Mouse (Mus musculus) forebrain, embryonic 11.5 days (tissue): ENCODE measurements around the gene Ppp1r1c. TPM values are rescaled to one million over a fixed set of nuclear protein-coding genes. Genes with fewer than 3 reads are reported as not detected.

Experiments used
- ATAC-seq: fragments of 200-750 bp; cut with Nextera tagmentation; replicated peaks from 2 replicates; pipeline ENCODE4 v1.8.0; 2017; ENCODE audit warnings: moderate TSS enrichment; ENCODE audit not compliant: low FRiP score
- DNase-seq: peaks from one replicate; pipeline ENCODE4 v3.0.0-alpha.2; 2017; ENCODE audit warnings: low spot score
- H3K27ac ChIP-seq: fragments of 300-500 bp; sonication (generic); 2 replicates; pipeline ENCODE4 v1.5.1; 2014; ENCODE audit warnings: low read depth, low read length
- H3K27me3 ChIP-seq: fragments of 300-500 bp; sonication (generic); 2 replicates; pipeline ENCODE4 v1.6.1; 2014; ENCODE audit warnings: mild to moderate bottlenecking, low read length, mixed read lengths; ENCODE audit not compliant: control insufficient read depth, insufficient read depth
- H3K36me3 ChIP-seq: fragments of 300-500 bp; sonication (generic); 2 replicates; pipeline ENCODE4 v1.6.1; 2014; ENCODE audit warnings: mild to moderate bottlenecking, low read length, moderate library complexity, mixed read lengths; ENCODE audit not compliant: control insufficient read depth, insufficient read depth
- H3K4me1 ChIP-seq: fragments of 300-500 bp; sonication (generic); replicated peaks from 2 replicates; pipeline ENCODE4 v1.6.1; 2014; ENCODE audit warnings: low read length, mixed read lengths; ENCODE audit not compliant: control insufficient read depth, insufficient read depth
- H3K4me2 ChIP-seq: fragments of 300-500 bp; sonication (generic); 2 replicates; pipeline ENCODE4 v1.6.1; 2014; ENCODE audit warnings: low read depth, mild to moderate bottlenecking, low read length, moderate library complexity, mixed read lengths; ENCODE audit not compliant: severe bottlenecking
- H3K4me3 ChIP-seq: fragments of 300-500 bp; sonication (generic); 2 replicates; pipeline ENCODE4 v1.5.1; 2014; ENCODE audit warnings: low read depth, low read length
- H3K9ac ChIP-seq: fragments of 300-500 bp; sonication (generic); 2 replicates; pipeline ENCODE4 v1.6.1; 2014; ENCODE audit warnings: low read length
- H3K9me3 ChIP-seq: fragments of 300-500 bp; sonication (generic); 2 replicates; pipeline ENCODE4 v1.6.1; 2016; ENCODE audit warnings: low read length, mixed read lengths; ENCODE audit not compliant: control insufficient read depth
- WGBS: fragments of 180-500 bp; shearing (Covaris S2); extraction: QIAGEN DNeasy Blood & Tissue Kit; methylation state at CpG from one replicate; pipeline ENCODE4 v1.1.7; 2014; 5-methylcytosine and 5-hydroxymethylcytosine counted together
- polyA plus RNA-seq: library from polyadenylated mRNA; unstranded; fragments of >200 nt; fragmentation: Nextera tagmentation; extraction: Ambion mirVana; gene quantifications from 2 replicates; pipeline ENCODE4 v1.2.1, GENCODE M21; 2014

The Ppp1r1c gene
- polyA plus RNA-seq, 1 experiment from 2014 or later, result 0.09 TPM

DNA sequence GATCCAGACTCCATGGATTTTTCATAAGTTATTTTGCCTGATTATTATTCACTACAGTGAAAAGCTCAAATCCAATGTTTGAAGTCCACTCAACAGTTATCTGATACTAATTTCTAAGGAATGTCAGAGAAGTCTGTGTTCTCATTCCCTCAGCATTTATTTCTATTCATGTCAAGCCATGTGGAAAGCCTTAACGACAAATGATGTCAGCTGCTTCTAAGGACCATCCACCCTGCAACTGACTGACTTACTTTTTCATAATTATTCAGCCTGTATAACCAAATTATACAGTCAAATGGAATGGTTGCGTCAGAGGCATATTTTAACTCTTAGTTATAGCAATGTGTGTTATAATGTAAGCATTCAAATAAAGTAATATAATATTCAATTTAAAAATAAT lies 8.3 kb downstream of the Ppp1r1c start:
- no peaks in the 10 kb centered on the region for H3K27me3 ChIP-seq
- H3K4me1 ChIP-seq, result no peaks in the 10 kb centered on the region
- ATAC-seq (peak; percentile 71), DNase-seq (no peak)
- no peak overlapping the region for H3K27ac ChIP-seq
- H3K9ac ChIP-seq, result no peak overlapping the region
- no peaks in the 10 kb centered on the region for H3K9me3 ChIP-seq
- no peak overlapping the region for H3K4me2 ChIP-seq
- no peaks in the 10 kb centered on the region for H3K36me3 ChIP-seq
- WGBS, result 27% methylated on average over 2 of the region's 2 CpGs
- H3K4me3 ChIP-seq, result no peak overlapping the region

DNA sequence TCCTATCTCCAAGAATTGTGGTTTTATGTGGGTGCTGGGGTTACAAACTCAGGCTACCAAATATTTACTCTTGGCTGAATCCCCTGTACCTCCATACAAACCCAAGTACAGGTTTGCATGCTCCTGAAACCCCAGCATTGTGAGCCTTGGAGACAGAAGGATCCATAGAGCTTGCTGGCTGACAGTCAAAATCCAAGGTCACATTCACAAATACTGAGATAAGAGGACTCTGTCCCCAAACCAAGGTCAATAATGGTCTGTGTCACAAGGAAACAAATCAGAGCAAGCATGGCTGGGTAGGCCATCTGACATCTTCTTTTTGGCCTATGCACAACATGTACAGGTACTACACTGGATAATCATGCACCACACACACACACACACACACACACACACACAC lies 10.3 kb downstream of the Ppp1r1c start:
- DNase-seq (no peak), ATAC-seq (no peak)
- Histone ChIP-seq H3K4me3 (no peak overlapping the region), H3K4me1 (no peaks in the 10 kb centered on the region), H3K4me2 (no peak overlapping the region), H3K27me3 (no peaks in the 10 kb centered on the region), H3K36me3 (no peaks in the 10 kb centered on the region), H3K9me3 (no peaks in the 10 kb centered on the region), H3K27ac (no peak overlapping the region), H3K9ac (no peak overlapping the region)

DNA sequence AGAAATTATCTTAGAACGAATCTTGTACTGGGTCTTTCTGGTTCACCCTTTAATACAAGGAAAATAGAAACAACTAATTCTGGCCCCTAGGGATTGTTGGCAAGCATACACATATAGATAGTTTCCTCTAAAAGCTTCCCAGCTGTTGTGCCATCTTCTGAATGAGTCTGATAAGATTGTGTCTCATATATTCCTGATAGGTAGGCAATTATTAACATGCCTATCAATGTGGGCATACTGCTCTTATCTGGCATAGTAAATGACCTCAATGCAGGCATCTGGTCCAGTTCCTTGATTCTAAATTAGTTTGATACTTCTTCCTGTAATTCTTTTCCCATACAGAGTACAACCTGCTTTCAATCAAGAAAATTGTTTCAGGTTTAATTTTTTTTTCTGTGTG lies 14.8 kb downstream of the Ppp1r1c start:
- ATAC-seq (no peak), DNase-seq (no peak)
- Histone ChIP-seq H3K4me2 (no peak overlapping the region), H3K27me3 (no peaks in the 10 kb centered on the region), H3K4me1 (no peaks in the 10 kb centered on the region), H3K4me3 (no peak overlapping the region), H3K9ac (no peak overlapping the region), H3K9me3 (no peaks in the 10 kb centered on the region), H3K36me3 (no peaks in the 10 kb centered on the region), H3K27ac (no peak overlapping the region)
- WGBS, result 94% methylated on average over 1 of the region's 1 CpGs

DNA sequence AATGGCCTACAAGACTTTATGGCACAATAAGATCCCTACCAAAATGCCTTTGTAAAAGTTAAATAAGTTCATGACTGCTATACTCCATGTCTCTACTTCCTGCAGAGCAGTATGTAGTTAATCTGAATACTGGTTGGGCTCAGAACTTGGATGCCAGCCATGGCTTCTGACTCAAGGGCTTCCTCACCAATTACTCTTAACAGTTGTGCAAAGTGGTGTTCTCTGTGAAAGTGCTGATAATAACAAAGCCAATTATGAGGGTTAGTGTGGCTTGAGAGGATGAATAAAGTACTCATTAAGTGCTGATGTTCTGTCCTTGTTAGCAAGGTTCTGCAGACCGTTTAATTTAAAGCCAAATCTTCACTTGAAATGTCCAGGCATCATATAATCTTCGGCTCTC lies 31.4 kb downstream of the Ppp1r1c start:
- 80% methylated on average over 2 of the region's 2 CpGs for WGBS
- Histone ChIP-seq H3K36me3 (no peaks in the 10 kb centered on the region), H3K4me3 (no peak overlapping the region), H3K4me1 (no peaks in the 10 kb centered on the region), H3K27me3 (no peaks in the 10 kb centered on the region), H3K9me3 (no peaks in the 10 kb centered on the region), H3K27ac (no peak overlapping the region), H3K4me2 (no peak overlapping the region), H3K9ac (no peak overlapping the region)
- ATAC-seq (no peak), DNase-seq (no peak)

DNA sequence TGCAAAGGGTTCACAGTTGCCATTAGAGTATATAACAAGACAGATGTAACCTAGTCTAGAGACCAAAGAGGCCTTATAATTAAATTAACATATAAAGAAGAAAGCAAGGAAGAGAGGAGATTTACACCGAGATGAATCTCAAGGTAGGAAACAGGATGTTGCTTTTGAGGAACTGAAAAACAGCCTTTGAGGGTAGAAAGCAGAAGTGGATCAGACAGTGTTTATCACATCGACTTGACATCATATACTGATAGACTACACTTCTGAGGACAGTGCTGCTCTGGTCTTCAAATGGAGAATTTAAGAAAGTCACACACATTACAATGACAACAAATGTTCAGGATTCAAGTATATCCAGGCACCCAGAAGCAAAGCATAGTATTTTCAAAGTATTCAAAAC lies 34.4 kb downstream of the Ppp1r1c start:
- WGBS, result 87% methylated on average over 2 of the region's 2 CpGs
- H3K27ac ChIP-seq, result no peak overlapping the region
- no peak overlapping the region for H3K9ac ChIP-seq
- H3K4me3 ChIP-seq, result no peak overlapping the region
- no peaks in the 10 kb centered on the region for H3K4me1 ChIP-seq
- no peak overlapping the region for H3K4me2 ChIP-seq
- no peaks in the 10 kb centered on the region for H3K27me3 ChIP-seq
- no peak for ATAC-seq
- DNase-seq, result no peak
- H3K9me3 ChIP-seq, result no peaks in the 10 kb centered on the region
- no peaks in the 10 kb centered on the region for H3K36me3 ChIP-seq

DNA sequence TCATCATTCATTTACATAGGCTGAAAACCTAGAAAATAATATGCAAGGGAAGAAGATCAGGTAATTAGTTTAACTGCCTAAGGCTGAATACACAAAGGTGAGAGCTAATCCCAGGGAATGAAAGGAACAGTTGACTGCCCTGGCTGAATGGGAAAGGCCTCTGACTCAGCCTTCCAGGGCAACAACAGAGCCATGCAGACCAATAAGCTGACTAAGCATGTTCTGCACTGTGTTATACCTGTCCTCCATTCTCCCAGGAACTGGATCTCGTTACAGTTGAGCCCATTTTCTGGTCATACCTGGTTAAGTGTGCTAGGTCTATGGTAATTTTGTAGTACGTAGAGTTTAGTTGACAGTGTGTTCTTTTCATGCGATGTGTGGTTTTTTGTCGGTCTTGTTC lies 36.6 kb downstream of the Ppp1r1c start:
- no peak for DNase-seq
- H3K9me3 ChIP-seq, result no peaks in the 10 kb centered on the region
- no peak overlapping the region for H3K4me2 ChIP-seq
- no peak overlapping the region for H3K4me3 ChIP-seq
- H3K27me3 ChIP-seq, result no peaks in the 10 kb centered on the region
- no peak overlapping the region for H3K9ac ChIP-seq
- no peaks in the 10 kb centered on the region for H3K36me3 ChIP-seq
- no peak overlapping the region for H3K27ac ChIP-seq
- no peak for ATAC-seq
- 92% methylated on average over 4 of the region's 4 CpGs for WGBS
- H3K4me1 ChIP-seq, result no peaks in the 10 kb centered on the region

DNA sequence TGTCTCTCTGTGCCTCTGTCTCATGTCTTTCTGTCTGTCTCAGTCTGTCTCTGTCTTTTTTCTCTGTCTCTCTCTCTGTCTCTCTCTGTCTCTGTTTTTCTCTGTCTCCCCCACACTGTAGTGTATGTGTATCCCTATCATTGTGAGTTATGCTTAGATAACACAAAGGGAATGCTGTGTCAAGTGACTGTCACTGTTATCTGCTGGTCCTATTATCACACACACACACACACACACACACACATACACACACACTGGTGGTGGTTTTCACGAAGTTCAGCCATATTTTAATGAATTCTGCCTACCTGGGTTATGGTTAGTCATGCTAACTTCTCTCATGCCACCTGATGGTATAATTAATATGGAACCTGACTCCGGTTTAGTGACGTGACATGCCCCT lies 44.1 kb downstream of the Ppp1r1c start:
- no peaks in the 10 kb centered on the region for H3K9me3 ChIP-seq
- no peak overlapping the region for H3K27ac ChIP-seq
- no peak overlapping the region for H3K4me2 ChIP-seq
- no peak for ATAC-seq
- H3K4me3 ChIP-seq, result no peak overlapping the region
- no peak overlapping the region for H3K9ac ChIP-seq
- no peaks in the 10 kb centered on the region for H3K27me3 ChIP-seq
- H3K4me1 ChIP-seq, result no peaks in the 10 kb centered on the region
- 80% methylated on average over 3 of the region's 3 CpGs for WGBS
- DNase-seq, result no peak
- H3K36me3 ChIP-seq, result no peaks in the 10 kb centered on the region

DNA sequence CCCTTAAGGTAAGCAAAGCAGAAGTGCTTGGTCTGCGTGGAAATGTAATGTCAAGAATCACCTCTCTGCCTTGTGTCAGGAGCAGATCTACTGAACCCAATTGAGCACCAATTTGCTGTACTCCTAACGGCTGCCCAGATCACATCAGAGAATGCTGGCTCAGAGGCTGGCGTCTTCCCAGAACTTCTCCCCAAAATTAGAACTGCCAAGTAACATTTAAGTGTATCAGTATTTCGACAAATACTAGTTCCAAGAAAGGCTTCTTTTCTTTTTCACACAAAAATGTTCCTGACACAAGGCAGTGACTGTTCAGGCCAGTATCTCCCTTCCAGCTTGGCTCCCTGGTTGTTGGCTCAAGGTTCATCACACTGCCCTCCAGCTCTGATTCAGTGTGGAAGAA lies 52.4 kb downstream of the Ppp1r1c start:
- H3K27ac ChIP-seq, result no peak overlapping the region
- no peaks in the 10 kb centered on the region for H3K4me1 ChIP-seq
- 88% methylated on average over 4 of the region's 4 CpGs for WGBS
- no peak overlapping the region for H3K9ac ChIP-seq
- no peak overlapping the region for H3K4me3 ChIP-seq
- H3K36me3 ChIP-seq, result no peaks in the 10 kb centered on the region
- DNase-seq (no peak), ATAC-seq (no peak)
- no peaks in the 10 kb centered on the region for H3K27me3 ChIP-seq
- H3K9me3 ChIP-seq, result no peaks in the 10 kb centered on the region
- H3K4me2 ChIP-seq, result no peak overlapping the region

DNA sequence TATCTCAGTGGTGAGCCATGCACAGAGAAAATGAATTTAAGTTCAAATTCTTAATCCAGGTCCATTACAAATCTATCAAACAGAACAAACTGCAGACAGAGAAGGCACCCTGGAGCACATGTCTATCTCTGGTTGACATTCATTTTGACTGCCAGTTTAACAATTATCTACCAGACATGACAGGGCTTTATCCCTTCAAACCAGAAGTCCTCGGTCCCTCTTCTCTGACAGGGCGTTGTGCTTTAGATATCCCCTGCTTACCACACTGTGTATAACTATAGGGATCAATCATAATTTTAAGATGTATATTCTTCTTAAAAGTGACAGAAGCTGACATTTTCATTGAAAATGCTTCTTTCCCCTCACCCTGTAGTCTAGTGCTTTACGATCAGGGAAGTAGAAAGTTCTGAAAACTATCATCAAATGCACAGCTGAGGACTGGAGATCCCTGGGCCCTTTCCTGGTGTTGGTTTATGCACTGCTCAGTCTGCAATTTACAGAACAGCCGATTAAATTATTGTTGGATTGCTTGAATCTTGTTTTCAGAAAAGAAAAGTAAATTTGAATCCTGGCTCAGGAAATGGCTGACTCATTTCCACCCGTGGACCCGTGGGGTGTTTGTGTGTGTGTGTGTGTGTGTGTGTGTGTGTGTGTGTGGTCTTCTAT lies 55.3 kb downstream of the Ppp1r1c start:
- DNase-seq (no peak), ATAC-seq (no peak)
- Histone ChIP-seq H3K27me3 (no peaks in the 10 kb centered on the region), H3K9ac (no peak overlapping the region), H3K9me3 (no peaks in the 10 kb centered on the region), H3K4me2 (no peak overlapping the region), H3K4me1 (no peaks in the 10 kb centered on the region), H3K36me3 (no peaks in the 10 kb centered on the region), H3K27ac (no peak overlapping the region), H3K4me3 (no peak overlapping the region)
- WGBS, result 82% methylated on average over 6 of the region's 6 CpGs
